ENCODE assay signal across 26 mouse cellular contexts in the genomic region with DNA sequence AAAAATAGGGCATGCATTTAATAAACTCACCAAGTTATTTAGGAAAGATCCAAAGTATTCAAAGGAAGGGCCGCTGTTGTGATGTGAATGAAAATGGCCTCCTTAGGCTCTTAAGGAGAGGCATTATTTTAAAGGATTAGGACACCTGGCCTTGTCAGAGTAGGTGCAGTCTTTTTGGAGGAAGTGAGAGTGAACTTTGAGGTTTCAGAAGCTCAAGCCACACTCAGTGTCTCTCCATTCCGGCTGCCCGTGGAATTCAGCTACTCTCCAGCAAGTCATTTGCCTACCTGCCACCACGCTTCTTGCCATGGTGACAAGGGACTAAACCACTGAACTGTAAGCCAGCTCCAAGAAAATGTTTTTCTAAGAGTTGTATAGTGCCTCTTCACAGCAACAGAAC. TPM values are rescaled to one million over a fixed set of nuclear protein-coding genes. Genes with fewer than 3 reads are reported as not detected.
DNase-seq lines count a peak whose midpoint lies in the region; ATAC-seq and TF ChIP-seq lines count a peak whose summit lies in the region.
"Had no signal": no experiment of that assay in that cellular context is flagged by ENCODE, and none has a peak within 500 bp of the region (broad histone marks: within the 10 kb centered on the region; RNA-seq: fewer than 3 reads in every experiment).

No protein-coding gene starts in this region.

- no peak overlapping the region for H3K4me2 ChIP-seq in intestine, embryonic 14.5 days (ENCODE audit: low read length)
- H3K4me2 ChIP-seq in intestine, embryonic 16.5 days (ENCODE audit: low read depth, low read length): no peak overlapping the region
- no peak overlapping the region for H3K4me2 ChIP-seq in lung, postnatal 0 days (replicated peaks; ENCODE audit: low read depth, low read length)
- peak overlapping the region; percentile 36; the same call in 1 of the 2 replicates for H3K4me2 ChIP-seq in CH12.LX (ENCODE audit: insufficient read depth, low read depth, poor library complexity, severe bottlenecking)
- H3K4me2 ChIP-seq: forebrain, embryonic 13.5 days; heart, embryonic 13.5 days; hindbrain, embryonic 14.5 days had no signal

- H3K9ac ChIP-seq in intestine, embryonic 14.5 days (ENCODE audit: low read length): no peak overlapping the region
- no peak overlapping the region for H3K9ac ChIP-seq in intestine, embryonic 16.5 days (ENCODE audit: low read depth, low read length)
- no peak overlapping the region for H3K9ac ChIP-seq in lung, postnatal 0 days (replicated peaks; ENCODE audit: low read depth)
- H3K9ac ChIP-seq in CH12.LX (ENCODE audit: insufficient read depth, low read depth): no peak overlapping the region
- H3K9ac ChIP-seq: forebrain, embryonic 13.5 days; heart, embryonic 13.5 days; hindbrain, embryonic 14.5 days had no signal

- ATAC-seq in intestine, embryonic 14.5 days (replicated peaks; ENCODE audit: low FRiP score, low TSS enrichment, low read depth): no peak
- ATAC-seq in intestine, embryonic 16.5 days: no peak
- no peak for ATAC-seq in lung, postnatal 0 days
- no peak for ATAC-seq in cerebellum, adult (ENCODE audit: insufficient number of reproducible peaks, low FRiP score, low TSS enrichment)
- ATAC-seq: forebrain, embryonic 13.5 days; forebrain, embryonic 16.5 days; hindbrain, postnatal 0 days had no signal

- dilution Hi-C loops in CH12.LX (cut with MboI; ENCODE audit: extremely low pct_ligation_motif_present, extremely low pct_unique_long_range_greater_than_20kb, low sequenced_read_pairs): no loop called here

- no peak overlapping the region for H3K4me3 ChIP-seq in intestine, embryonic 14.5 days (ENCODE audit: low read depth, low read length)
- H3K4me3 ChIP-seq in intestine, embryonic 16.5 days (ENCODE audit: low read length): no peak overlapping the region
- no peak overlapping the region for H3K4me3 ChIP-seq in lung, postnatal 0 days (ENCODE audit: low read depth, low read length)
- H3K4me3 ChIP-seq in CH12.LX (replicated peaks in 1 of 3; ENCODE audit: low read depth in 2 of 3, low read length in 2 of 3, poor library complexity in 1 of 3): no peak overlapping the region
- H3K4me3 ChIP-seq: forebrain, embryonic 10.5 days; forebrain, embryonic 13.5 days; heart, adult 2 months; heart, embryonic 10.5 days; heart, embryonic 13.5 days had no signal

- H3K79me2 ChIP-seq in CH12.LX (replicated peaks; ENCODE audit: control insufficient read depth, extremely low read depth, insufficient read depth, poor library complexity, severe bottlenecking): peaks cover 76% of the 10 kb centered on the region

- no peak for TF ChIP-seq EP300 in lung, postnatal 0 days (IDR thresholded peaks at IDR 0.05)
- peak; percentile 98 for TF ChIP-seq EP300 in CH12.LX (IDR thresholded peaks at IDR 0.05; ENCODE audit: low read length)

- no peak for TF ChIP-seq CTCF in lung, postnatal 0 days (IDR thresholded peaks at IDR 0.05)
- TF ChIP-seq CTCF in CH12.LX (conservative IDR thresholded peaks at IDR 0.05 in 1 of 2, IDR thresholded peaks at IDR 0.05 in 1 of 2; ENCODE audit: low read depth in 2 of 2, low read length in 2 of 2): no peak

- TF ChIP-seq POLR2A in CH12.LX (IDR thresholded peaks at IDR 0.05; ENCODE audit: low read depth, low read length): no peak; the same call in 1 of the 2 replicates

- peak; percentile 12 for TF ChIP-seq RAD21 in CH12.LX (IDR thresholded peaks at IDR 0.05; ENCODE audit: low read depth, low read length)

- peak; percentile 44 for DNase-seq in intestine, embryonic 14.5 days (ENCODE audit: low spot score)
- DNase-seq in lung, postnatal 0 days (ENCODE audit: low spot score): no peak
- DNase-seq in lung, postnatal 36 days: no peak
- peak; percentile 93 for DNase-seq in CH12.LX (ENCODE audit: extremely low read depth)
- peak; percentile 70 for DNase-seq in splenic B cell, adult 2 months (ENCODE audit: low read depth, low spot score)
- DNase-seq in layer of hippocampus, postnatal 10 days (ENCODE audit: low spot score in 2 of 2): no peak
- DNase-seq: adrenal gland, adult 8-10 months; adrenal gland, postnatal 25 days; cerebellum, adult 11 months; cerebellum, adult 2 months; cerebellum, adult 9-11 months; cerebellum, postnatal 25 days; gastrocnemius, postnatal 10 days; gastrocnemius, postnatal 36 days; heart, adult 2 months; heart, postnatal 14 days; heart, postnatal 4 days had no signal

- H3K9me3 ChIP-seq in intestine, embryonic 14.5 days (ENCODE audit: control insufficient read depth, low read length): no peaks in the 10 kb centered on the region
- H3K9me3 ChIP-seq in intestine, embryonic 16.5 days (ENCODE audit: control insufficient read depth, low read length): no peaks in the 10 kb centered on the region
- H3K9me3 ChIP-seq in lung, postnatal 0 days (ENCODE audit: low read length): no peaks in the 10 kb centered on the region
- peaks cover 14% of the 10 kb centered on the region for H3K9me3 ChIP-seq in CH12.LX (replicated peaks; ENCODE audit: low read length)
- H3K9me3 ChIP-seq: forebrain, embryonic 10.5 days; forebrain, embryonic 13.5 days; heart, embryonic 10.5 days; heart, embryonic 13.5 days had no signal

- H3K36me3 ChIP-seq in intestine, embryonic 14.5 days (ENCODE audit: control insufficient read depth, insufficient read depth, low read length): peaks cover 100% of the 10 kb centered on the region
- peaks cover 23% of the 10 kb centered on the region for H3K36me3 ChIP-seq in intestine, embryonic 16.5 days (ENCODE audit: control insufficient read depth, insufficient read depth, low read length)
- H3K36me3 ChIP-seq in lung, postnatal 0 days (ENCODE audit: insufficient read depth, low read length): peaks cover 31% of the 10 kb centered on the region
- peaks cover 66 to 95% of the 10 kb centered on the region in 2 experiments for H3K36me3 ChIP-seq in CH12.LX (replicated peaks in 1 of 2; ENCODE audit: control insufficient read depth in 1 of 2, insufficient read depth in 1 of 2, low read length in 1 of 2)
- H3K36me3 ChIP-seq in splenic B cell, adult 2 months (ENCODE audit: control insufficient read depth, insufficient read depth, low read length, poor library complexity, severe bottlenecking): peaks cover 26% of the 10 kb centered on the region

- in situ Hi-C loops in CH12.LX (cut with MboI; ENCODE audit: low pct_ligation_motif_present, low pct_unique_long_range_greater_than_20kb, low sequenced_read_pairs): no loop called here

- WGBS in intestine, embryonic 14.5 days: 88% methylated on average over 4 of the region's 4 CpGs
- 88% methylated on average over 4 of the region's 4 CpGs for WGBS in intestine, embryonic 16.5 days
- 67% methylated on average over 4 of the region's 4 CpGs for WGBS in lung, postnatal 0 days

- H3K27me3 ChIP-seq in intestine, embryonic 14.5 days (replicated peaks; ENCODE audit: control insufficient read depth, insufficient read depth, low read length): no peaks in the 10 kb centered on the region
- no peaks in the 10 kb centered on the region for H3K27me3 ChIP-seq in intestine, embryonic 16.5 days (replicated peaks; ENCODE audit: control insufficient read depth, insufficient read depth, low read length)
- no peaks in the 10 kb centered on the region for H3K27me3 ChIP-seq in lung, postnatal 0 days (replicated peaks; ENCODE audit: insufficient read depth, low read length)
- H3K27me3 ChIP-seq in CH12.LX (replicated peaks): no peaks in the 10 kb centered on the region
- no peaks in the 10 kb centered on the region for H3K27me3 ChIP-seq in splenic B cell, adult 2 months (ENCODE audit: control insufficient read depth, insufficient read depth, low read length, poor library complexity, severe bottlenecking)
- H3K27me3 ChIP-seq: forebrain, embryonic 13.5 days; heart, embryonic 13.5 days had no signal

- H3K27ac ChIP-seq in intestine, embryonic 14.5 days (ENCODE audit: low read depth): no peak overlapping the region
- H3K27ac ChIP-seq in intestine, embryonic 16.5 days (ENCODE audit: low read length): no peak overlapping the region
- peak overlapping the region; percentile 9 for H3K27ac ChIP-seq in lung, postnatal 0 days (ENCODE audit: low read length)
- H3K27ac ChIP-seq in CH12.LX (ENCODE audit: insufficient read depth, low read depth): peak overlapping the region; percentile 52; the same call in 1 of the 2 replicates
- H3K27ac ChIP-seq: forebrain, embryonic 10.5 days; forebrain, embryonic 13.5 days; heart, adult 2 months; heart, embryonic 10.5 days; heart, embryonic 13.5 days; hindbrain, embryonic 14.5 days; hindbrain, postnatal 0 days had no signal

- H3K4me1 ChIP-seq in intestine, embryonic 14.5 days (replicated peaks; ENCODE audit: control insufficient read depth, insufficient read depth, low read length): peaks cover 4% of the 10 kb centered on the region; the same call in 1 of the 2 replicates
- H3K4me1 ChIP-seq in intestine, embryonic 16.5 days (ENCODE audit: control insufficient read depth, insufficient read depth, low read length): peaks cover 4% of the 10 kb centered on the region
- no peaks in the 10 kb centered on the region; the same call in 1 of the 2 replicates for H3K4me1 ChIP-seq in lung, postnatal 0 days (ENCODE audit: insufficient read depth, low read depth, low read length)
- H3K4me1 ChIP-seq in CH12.LX (ENCODE audit: control insufficient read depth in 1 of 2, insufficient read depth in 2 of 2): peaks cover 12 to 89% of the 10 kb centered on the region in 2 experiments; a peak in 3 of 4 replicates
- H3K4me1 ChIP-seq: heart, embryonic 10.5 days had no signal

TF ChIP-seq in CH12.LX, 34 proteins besides CTCF, POLR2A, EP300 and RAD21 (continues in another document):
- TF ChIP-seq NRF1 (IDR thresholded peaks at IDR 0.05; ENCODE audit: low read depth, low read length) (no peak), E2F4 (IDR thresholded peaks at IDR 0.05; ENCODE audit: insufficient replicate concordance, low read depth, low read length) (no peak), MYC (IDR thresholded peaks at IDR 0.05; ENCODE audit: low read depth, low read length) (peak; percentile 70), ZNF384 (IDR thresholded peaks at IDR 0.05; ENCODE audit: low read depth, low read length) (no peak), USF1 (IDR thresholded peaks at IDR 0.05; ENCODE audit: low read depth, low read length) (no peak), ZMIZ1 (IDR thresholded peaks at IDR 0.05; ENCODE audit: low read depth, low read length) (no peak), ZC3H11A (IDR thresholded peaks at IDR 0.05; ENCODE audit: low read depth, low read length) (no peak), KAT2A (IDR thresholded peaks at IDR 0.05; ENCODE audit: insufficient replicate concordance, low read length) (no peak), CHD2 (IDR thresholded peaks at IDR 0.05; ENCODE audit: low read length) (no peak; the same call in 1 of the 2 replicates), BHLHE40 (IDR thresholded peaks at IDR 0.05; ENCODE audit: low read depth, low read length) (peak; percentile 60; the same call in 1 of the 2 replicates)

RNA-seq across cellular contexts. Expression of a gene that starts 8.2 kb away (rescaled TPM):
- 716 and 762 TPM in 2 replicates for polyA plus RNA-seq in intestine, embryonic 14.5 days (2014; fragmentation: Nextera tagmentation; extraction: Ambion mirVana)
- polyA plus RNA-seq in intestine, embryonic 16.5 days (2015; fragmentation: Nextera tagmentation; extraction: Ambion mirVana): 527 and 590 TPM in 2 replicates
- 608 and 620 TPM in 2 replicates for polyA plus RNA-seq in lung, postnatal 0 days (2015; fragmentation: Nextera tagmentation; extraction: Ambion mirVana)
- total RNA-seq in CH12.LX (2012; rRNA removed) (553 and 781 TPM in 2 replicates), CH12.LX (2014; rRNA removed) (2,677 and 3,148 TPM in 2 replicates)
- polyA plus RNA-seq in CH12.LX (2012; ENCODE audit: insufficient read length, low read depth): 1,927 and 2,021 TPM in 2 replicates
- total RNA-seq in layer of hippocampus, postnatal 10 days (2021): 100 to 1,000 TPM; 338 to 348 TPM

Comparison
In these comparisons a context has a peak if more than half of its experiments do, and no peak if none do; other contexts are left out.
1. DNase-seq: peak in intestine, embryonic 14.5 days (single experiment), CH12.LX (single experiment) and splenic B cell, adult 2 months (single experiment); none in lung, postnatal 0 days (single experiment), lung, postnatal 36 days (single experiment) and layer of hippocampus, postnatal 10 days (0 of 2).
2. H3K27ac ChIP-seq: peak in lung, postnatal 0 days (single experiment) and CH12.LX (single experiment); none in intestine, embryonic 14.5 days (single experiment) and intestine, embryonic 16.5 days (single experiment).